Mouse (Mus musculus) cerebellum, adult 9-10 months (tissue): ENCODE measurements around the gene Nenf.
A peak's percentile ranks its signal among the peaks of the same experiment; 100 is the strongest.

Experiments
- DNase-seq: peaks from one replicate; pipeline ENCODE4 v3.0.0; 2022

Gene Nenf

GRCm38 (mm10) chr1:191278324-191278723 is 39.7 kb downstream of the Nenf start:
- no peak for DNase-seq

GRCm38 (mm10) chr1:191277549-191278059 is 40.4 kb downstream of the Nenf start:
- no peak for DNase-seq

GRCm38 (mm10) chr1:191276181-191276580 is 41.8 kb downstream of the Nenf start:
- DNase-seq: no peak

- peak; percentile 50 for DNase-seq
These were observed 42.5 kb downstream of the Nenf start for GRCm38 (mm10) chr1:191275527-191275926.

GRCm38 (mm10) chr1:191272660-191273059 is 45.3 kb downstream of the Nenf start:
- DNase-seq: no peak

GRCm38 (mm10) chr1:191269648-191269952 is 48.4 kb downstream of the Nenf start:
- no peak for DNase-seq

- no peak for DNase-seq
These were observed 49.0 kb downstream of the Nenf start for GRCm38 (mm10) chr1:191268797-191269647.

- no peak for DNase-seq
These were observed 50.1 kb downstream of the Nenf start for GRCm38 (mm10) chr1:191267856-191268255.

- no peak for DNase-seq
These were observed 50.8 kb downstream of the Nenf start for GRCm38 (mm10) chr1:191267162-191267561.

- DNase-seq: no peak
These were observed 54.5 kb downstream of the Nenf start for GRCm38 (mm10) chr1:191263471-191263870.

GRCm38 (mm10) chr1:191261861-191262260 is 56.1 kb downstream of the Nenf start:
- no peak for DNase-seq

GRCm38 (mm10) chr1:191259661-191260060 is 58.3 kb downstream of the Nenf start:
- no peak for DNase-seq

- no peak for DNase-seq
These were observed 58.9 kb downstream of the Nenf start for GRCm38 (mm10) chr1:191259121-191259520.

GRCm38 (mm10) chr1:191258521-191258920 is 59.5 kb downstream of the Nenf start:
- no peak for DNase-seq

- DNase-seq: no peak
These were observed 60.0 kb downstream of the Nenf start for GRCm38 (mm10) chr1:191257981-191258380.

GRCm38 (mm10) chr1:191257351-191257771 is 60.6 kb downstream of the Nenf start:
- no peak for DNase-seq
